Mouse (Mus musculus) embryonic facial prominence, embryonic 13.5 days (tissue): ENCODE results near the gene Cep170b. TPM values are rescaled to one million over a fixed set of nuclear protein-coding genes. Genes with fewer than 3 reads are reported as not detected.

Source experiments
- ATAC-seq: fragments of 200-750 bp; cut with Nextera tagmentation; 2 replicates; pipeline ENCODE4 v1.8.0; 2017; ENCODE audit warnings: low read depth; ENCODE audit not compliant: insufficient number of reproducible peaks, insufficient read depth, low FRiP score, low TSS enrichment
- H3K27ac ChIP-seq: fragments of 300-500 bp; sonication (generic); 2 replicates; pipeline ENCODE4 v1.5.1; 2015; ENCODE audit warnings: moderate library complexity, mild to moderate bottlenecking, inconsistent platforms
- H3K27me3 ChIP-seq: fragments of 300-500 bp; sonication (generic); 2 replicates; pipeline ENCODE4 v1.6.1; 2015; ENCODE audit warnings: mild to moderate bottlenecking, inconsistent platforms
- H3K36me3 ChIP-seq: fragments of 300-500 bp; sonication (generic); 2 replicates; pipeline ENCODE4 v1.6.1; 2015; ENCODE audit warnings: mild to moderate bottlenecking, inconsistent platforms
- H3K4me1 ChIP-seq: fragments of 300-500 bp; sonication (generic); 2 replicates; pipeline ENCODE4 v1.6.1; 2015; ENCODE audit warnings: inconsistent platforms
- H3K4me2 ChIP-seq: fragments of 300-500 bp; sonication (generic); 2 replicates; pipeline ENCODE4 v1.6.1; 2015; ENCODE audit warnings: moderate library complexity, mild to moderate bottlenecking, inconsistent platforms
- H3K4me3 ChIP-seq: fragments of 300-500 bp; sonication (generic); 2 replicates; pipeline ENCODE4 v1.5.1; 2015; ENCODE audit warnings: mild to moderate bottlenecking, inconsistent platforms
- H3K9ac ChIP-seq: fragments of 300-500 bp; sonication (generic); 2 replicates; pipeline ENCODE4 v1.6.1; 2015; ENCODE audit warnings: mild to moderate bottlenecking, inconsistent platforms
- H3K9me3 ChIP-seq: fragments of 300-500 bp; sonication (generic); 2 replicates; pipeline ENCODE4 v1.6.1; 2016; ENCODE audit warnings: inconsistent platforms
- WGBS: fragments of 180-500 bp; shearing (Covaris S2); methylation state at CpG from one replicate; pipeline ENCODE4 v1.1.7; 2015; ENCODE audit warnings: mixed read lengths; 5-methylcytosine and 5-hydroxymethylcytosine counted together
- polyA plus RNA-seq: library from polyadenylated mRNA; unstranded; fragments of >200 nt; fragmentation: Nextera tagmentation; extraction: Ambion mirVana; gene quantifications from 2 replicates; pipeline ENCODE4 v1.2.1, GENCODE M21; 2015

Gene Cep170b
- polyA plus RNA-seq, 1 experiment from 2014 or later: 13.8 TPM

GRCm38 (mm10) chr12:112770396-112770795 lies 50.1 kb downstream of the Cep170b start:
- H3K36me3 ChIP-seq: no peaks in the 10 kb centered on the region
- H3K9me3 ChIP-seq: peaks cover under 1% of the 10 kb centered on the region; the same call in 1 of the 2 replicates
- H3K4me3 ChIP-seq: no peak overlapping the region
- H3K9ac ChIP-seq: no peak overlapping the region
- 0 out of 2 replicates have a peak, but pooled peaks cover 5% of the 10 kb centered on the region for H3K4me1 ChIP-seq
- no peaks in the 10 kb centered on the region for H3K27me3 ChIP-seq
- no peak overlapping the region for H3K4me2 ChIP-seq
- WGBS: 76% methylated on average over 4 of the region's 4 CpGs
- H3K27ac ChIP-seq: no peak overlapping the region
- no peak for ATAC-seq

- Histone ChIP-seq H3K36me3 (no peaks in the 10 kb centered on the region), H3K4me3 (no peak overlapping the region), H3K9ac (no peak overlapping the region), H3K4me1 (0 out of 2 replicates have a peak, but pooled peaks cover 5% of the 10 kb centered on the region), H3K4me2 (no peak overlapping the region), H3K9me3 (peaks cover 4% of the 10 kb centered on the region; the same call in 1 of the 2 replicates), H3K27me3 (no peaks in the 10 kb centered on the region), H3K27ac (no peak overlapping the region)
- no peak for ATAC-seq
- WGBS: 88% methylated on average over 14 of the region's 14 CpGs
These were observed 52.1 kb downstream of the Cep170b start for GRCm38 (mm10) chr12:112772306-112772705.

- no peak overlapping the region for H3K27ac ChIP-seq
- H3K36me3 ChIP-seq: no peaks in the 10 kb centered on the region
- WGBS: 39% methylated on average over 9 of the region's 9 CpGs
- H3K27me3 ChIP-seq: no peaks in the 10 kb centered on the region
- H3K9ac ChIP-seq: no peak overlapping the region
- H3K4me1 ChIP-seq: 0 out of 2 replicates have a peak, but pooled peaks cover 5% of the 10 kb centered on the region
- peaks cover 4% of the 10 kb centered on the region; the same call in 1 of the 2 replicates for H3K9me3 ChIP-seq
- H3K4me3 ChIP-seq: no peak overlapping the region
- 0 out of 2 replicates have a peak overlapping the region, but pooled peaks have one; percentile 7 for H3K4me2 ChIP-seq
- ATAC-seq: no peak
These were observed 53.1 kb downstream of the Cep170b start for GRCm38 (mm10) chr12:112773366-112773765.

- ATAC-seq: no peak
- Histone ChIP-seq H3K36me3 (no peaks in the 10 kb centered on the region), H3K27ac (no peak overlapping the region), H3K27me3 (no peaks in the 10 kb centered on the region), H3K4me2 (no peak overlapping the region), H3K4me3 (no peak overlapping the region), H3K4me1 (0 out of 2 replicates have a peak, but pooled peaks cover 5% of the 10 kb centered on the region), H3K9me3 (peaks cover 4% of the 10 kb centered on the region; the same call in 1 of the 2 replicates), H3K9ac (no peak overlapping the region)
- WGBS: 85% methylated on average over 6 of the region's 6 CpGs
These were observed 53.8 kb downstream of the Cep170b start for GRCm38 (mm10) chr12:112774026-112774425.

- Histone ChIP-seq H3K9me3 (peaks cover 4% of the 10 kb centered on the region; the same call in 1 of the 2 replicates), H3K4me2 (no peak overlapping the region), H3K27me3 (no peaks in the 10 kb centered on the region), H3K9ac (no peak overlapping the region), H3K4me1 (0 out of 2 replicates have a peak, but pooled peaks cover 5% of the 10 kb centered on the region), H3K4me3 (no peak overlapping the region), H3K27ac (no peak overlapping the region), H3K36me3 (no peaks in the 10 kb centered on the region)
- no peak for ATAC-seq
- WGBS: 93% methylated on average over 10 of the region's 10 CpGs
These were observed 54.2 kb downstream of the Cep170b start for GRCm38 (mm10) chr12:112774481-112774880.

- no peak overlapping the region for H3K4me2 ChIP-seq
- 68% methylated on average over 8 of the region's 8 CpGs for WGBS
These were observed 70.8 kb downstream of the Cep170b start for GRCm38 (mm10) chr12:112791026-112791425.

GRCm38 (mm10) chr12:112793601-112794355 lies 73.5 kb downstream of the Cep170b start:
- Histone ChIP-seq H3K36me3 (no peaks in the 10 kb centered on the region), H3K4me1 (peaks cover 52% of the 10 kb centered on the region), H3K4me3 (no peak overlapping the region), H3K4me2 (no peak overlapping the region), H3K9ac (peak overlapping the region; percentile 37; the same call in 1 of the 2 replicates), H3K27ac (peak overlapping the region; percentile 1; the same call in 1 of the 2 replicates), H3K27me3 (peaks cover 8% of the 10 kb centered on the region; the same call in 1 of the 2 replicates), H3K9me3 (no peaks in the 10 kb centered on the region)
- 62% methylated on average over 13 of the region's 13 CpGs for WGBS
- no peak for ATAC-seq

More at GRCm38 (mm10) chr12:112791026-112791425, 70.8 kb downstream of the Cep170b start:
- H3K36me3 ChIP-seq: no peaks in the 10 kb centered on the region
- H3K4me1 ChIP-seq: peaks cover 36% of the 10 kb centered on the region
- no peak overlapping the region for H3K9ac ChIP-seq
- no peaks in the 10 kb centered on the region for H3K27me3 ChIP-seq
- H3K9me3 ChIP-seq: no peaks in the 10 kb centered on the region
- no peak for ATAC-seq
- no peak overlapping the region for H3K27ac ChIP-seq
- H3K4me3 ChIP-seq: no peak overlapping the region

GRCm38 (mm10) chr12:112794356-112794816 lies 74.1 kb downstream of the Cep170b start:
- WGBS: 23% methylated on average over 7 of the region's 7 CpGs
- Histone ChIP-seq H3K27me3 (peaks cover 8% of the 10 kb centered on the region; the same call in 1 of the 2 replicates), H3K27ac (peak overlapping the region; percentile 1; the same call in 1 of the 2 replicates), H3K9me3 (no peaks in the 10 kb centered on the region), H3K36me3 (no peaks in the 10 kb centered on the region), H3K4me1 (peaks cover 57% of the 10 kb centered on the region), H3K4me3 (no peak overlapping the region), H3K9ac (no peak overlapping the region), H3K4me2 (no peak overlapping the region)
- ATAC-seq: no peak

- H3K36me3 ChIP-seq: no peaks in the 10 kb centered on the region
- no peak for ATAC-seq
- 0 out of 2 replicates have a peak overlapping the region, but pooled peaks have one; percentile 16 for H3K9ac ChIP-seq
- peaks cover 8% of the 10 kb centered on the region; the same call in 1 of the 2 replicates for H3K27me3 ChIP-seq
- H3K9me3 ChIP-seq: no peaks in the 10 kb centered on the region
- H3K4me3 ChIP-seq: no peak overlapping the region
- 89% methylated on average over 5 of the region's 5 CpGs for WGBS
- no peak overlapping the region for H3K27ac ChIP-seq
- peak overlapping the region; percentile 27 for H3K4me2 ChIP-seq
- H3K4me1 ChIP-seq: peaks cover 57% of the 10 kb centered on the region
These were observed 74.7 kb downstream of the Cep170b start for GRCm38 (mm10) chr12:112794998-112795397.

- no peak for ATAC-seq
- H3K9me3 ChIP-seq: no peaks in the 10 kb centered on the region
- H3K27me3 ChIP-seq: peaks cover 13% of the 10 kb centered on the region
- H3K27ac ChIP-seq: no peak overlapping the region
- H3K4me2 ChIP-seq: peak overlapping the region; percentile 27
- H3K4me3 ChIP-seq: no peak overlapping the region
- H3K4me1 ChIP-seq: peaks cover 61% of the 10 kb centered on the region
- H3K9ac ChIP-seq: peak overlapping the region; percentile 16; the same call in 1 of the 2 replicates
- no peaks in the 10 kb centered on the region for H3K36me3 ChIP-seq
- WGBS: 46% methylated on average over 18 of the region's 18 CpGs
These were observed 75.3 kb downstream of the Cep170b start for GRCm38 (mm10) chr12:112795466-112796104.
